ENCODE assay signal across 8 mouse cellular contexts in genomic region chr4:45514406-45514805, GRCm38 (mm10). TPM values are rescaled to one million over a fixed set of nuclear protein-coding genes. Genes with fewer than 3 reads are reported as not detected.
A peak's percentile ranks its signal among the peaks of the same experiment; 100 is the strongest.
DNase-seq lines count a peak whose midpoint lies in the region; ATAC-seq and TF ChIP-seq lines count a peak whose summit lies in the region.

No protein-coding gene starts in this region.

- no peak for DNase-seq in kidney, adult 8-10 months
- DNase-seq in midbrain, postnatal 0 days (ENCODE audit: low spot score), result no peak
- DNase-seq in cerebellum, adult 18-20 months, result no peak
- DNase-seq in cerebellum, adult 2 months, result no peak
- no peak for DNase-seq in frontal cortex, postnatal 10 days (ENCODE audit: low spot score in 2 of 2)

- H3K9ac ChIP-seq in kidney, embryonic 16.5 days (replicated peaks; ENCODE audit: low read length), result peak overlapping the region; percentile 35; the same call in 1 of the 2 replicates
- no peak overlapping the region for H3K9ac ChIP-seq in embryonic facial prominence, embryonic 15.5 days
- no peak overlapping the region for H3K9ac ChIP-seq in intestine, embryonic 15.5 days
- no peak overlapping the region for H3K9ac ChIP-seq in midbrain, postnatal 0 days (replicated peaks; ENCODE audit: low read length, poor library complexity, severe bottlenecking)

- TF ChIP-seq CTCF in midbrain, postnatal 0 days (IDR thresholded peaks at IDR 0.05), result 0 out of 2 replicates have a peak, but pooled peaks have one; percentile 1
- TF ChIP-seq CTCF in cerebellum, adult 2 months (IDR thresholded peaks at IDR 0.05; ENCODE audit: borderline replicate concordance, insufficient read depth, low read depth, low read length), result no peak

- H3K27me3 ChIP-seq in kidney, embryonic 16.5 days (ENCODE audit: insufficient read depth, low read length), result no peaks in the 10 kb centered on the region
- no peaks in the 10 kb centered on the region for H3K27me3 ChIP-seq in embryonic facial prominence, embryonic 15.5 days
- no peaks in the 10 kb centered on the region for H3K27me3 ChIP-seq in intestine, embryonic 15.5 days (replicated peaks)
- H3K27me3 ChIP-seq in midbrain, postnatal 0 days (ENCODE audit: insufficient read depth, low read length), result no peaks in the 10 kb centered on the region; the same call in 1 of the 2 replicates
- no peaks in the 10 kb centered on the region; the same call in 1 of the 2 replicates for H3K27me3 ChIP-seq in cerebellum, adult 2 months (ENCODE audit: control insufficient read depth, insufficient read depth, low read length)

- no peaks in the 10 kb centered on the region for H3K36me3 ChIP-seq in kidney, embryonic 16.5 days (ENCODE audit: insufficient read depth, low read length)
- no peaks in the 10 kb centered on the region for H3K36me3 ChIP-seq in embryonic facial prominence, embryonic 15.5 days
- H3K36me3 ChIP-seq in intestine, embryonic 15.5 days, result no peaks in the 10 kb centered on the region
- H3K36me3 ChIP-seq in midbrain, postnatal 0 days (ENCODE audit: insufficient read depth, low read length), result no peaks in the 10 kb centered on the region

- no peak for ATAC-seq in kidney, embryonic 16.5 days (ENCODE audit: low FRiP score, low TSS enrichment)
- ATAC-seq in embryonic facial prominence, embryonic 15.5 days (ENCODE audit: insufficient number of reproducible peaks, low FRiP score, low TSS enrichment, low read depth), result no peak
- ATAC-seq in intestine, embryonic 15.5 days, result no peak; the same call in 1 of the 2 replicates
- ATAC-seq in midbrain, postnatal 0 days (ENCODE audit: low FRiP score), result no peak

- no peak for TF ChIP-seq POLR2A in cerebellum, adult 2 months (IDR thresholded peaks at IDR 0.05; ENCODE audit: borderline replicate concordance, insufficient read depth, low read length)

- no peak overlapping the region for H3K4me3 ChIP-seq in kidney, embryonic 16.5 days (ENCODE audit: low read length)
- no peak overlapping the region for H3K4me3 ChIP-seq in embryonic facial prominence, embryonic 15.5 days (replicated peaks)
- H3K4me3 ChIP-seq in intestine, embryonic 15.5 days (replicated peaks), result no peak overlapping the region
- no peak overlapping the region for H3K4me3 ChIP-seq in midbrain, postnatal 0 days (ENCODE audit: low read depth, low read length)
- no peak overlapping the region for H3K4me3 ChIP-seq in cerebellum, adult 2 months (replicated peaks; ENCODE audit: insufficient read depth, low read depth, low read length)

- peak overlapping the region; percentile 81 for H3K27ac ChIP-seq in kidney, embryonic 16.5 days (ENCODE audit: low read length)
- H3K27ac ChIP-seq in embryonic facial prominence, embryonic 15.5 days (replicated peaks), result peak overlapping the region; percentile 71
- H3K27ac ChIP-seq in intestine, embryonic 15.5 days, result peak overlapping the region; percentile 61; the same call in 1 of the 2 replicates
- no peak overlapping the region for H3K27ac ChIP-seq in midbrain, postnatal 0 days (ENCODE audit: low read depth, low read length)
- H3K27ac ChIP-seq in cerebellum, adult 2 months (ENCODE audit: insufficient read depth, low read length), result no peak overlapping the region

- H3K9me3 ChIP-seq in kidney, embryonic 16.5 days (ENCODE audit: low read length), result no peaks in the 10 kb centered on the region
- H3K9me3 ChIP-seq in embryonic facial prominence, embryonic 15.5 days (replicated peaks), result no peaks in the 10 kb centered on the region
- H3K9me3 ChIP-seq in intestine, embryonic 15.5 days, result no peaks in the 10 kb centered on the region
- no peaks in the 10 kb centered on the region for H3K9me3 ChIP-seq in midbrain, postnatal 0 days (ENCODE audit: low read length)

- WGBS in kidney, embryonic 16.5 days, result 17% methylated on average over 7 of the region's 7 CpGs
- WGBS in embryonic facial prominence, embryonic 15.5 days, result 18% methylated on average over 7 of the region's 7 CpGs
- 27% methylated on average over 7 of the region's 7 CpGs for WGBS in intestine, embryonic 15.5 days
- 21% methylated on average over 7 of the region's 7 CpGs for WGBS in midbrain, postnatal 0 days
- WGBS in cerebellum, adult 2 months, result 84% methylated on average over 7 of the region's 7 CpGs

- H3K4me1 ChIP-seq in kidney, embryonic 16.5 days (ENCODE audit: insufficient read depth, low read length), result peaks cover 79% of the 10 kb centered on the region
- H3K4me1 ChIP-seq in embryonic facial prominence, embryonic 15.5 days, result peaks cover 61% of the 10 kb centered on the region
- peaks cover 39% of the 10 kb centered on the region for H3K4me1 ChIP-seq in intestine, embryonic 15.5 days (replicated peaks)
- H3K4me1 ChIP-seq in midbrain, postnatal 0 days (ENCODE audit: insufficient read depth, low read length), result peaks cover 5% of the 10 kb centered on the region; the same call in 1 of the 2 replicates
- peaks cover 8% of the 10 kb centered on the region for H3K4me1 ChIP-seq in cerebellum, adult 2 months (ENCODE audit: control insufficient read depth, insufficient read depth, low read length)

- peak overlapping the region; percentile 42; the same call in 1 of the 2 replicates for H3K4me2 ChIP-seq in kidney, embryonic 16.5 days (replicated peaks; ENCODE audit: low read depth, low read length)
- H3K4me2 ChIP-seq in embryonic facial prominence, embryonic 15.5 days (replicated peaks), result peak overlapping the region; percentile 32; the same call in 1 of the 2 replicates
- H3K4me2 ChIP-seq in intestine, embryonic 15.5 days (replicated peaks), result peak overlapping the region; percentile 45
- H3K4me2 ChIP-seq in midbrain, postnatal 0 days (ENCODE audit: low read depth, low read length, poor library complexity, severe bottlenecking), result no peak overlapping the region

RNA-seq across cellular contexts. Expression of gene Shb, which starts 17.9 kb away (rescaled TPM):
- polyA plus RNA-seq in kidney, embryonic 16.5 days (2015; fragmentation: Nextera tagmentation; extraction: Ambion mirVana), result 2.7 and 3.1 TPM in 2 replicates
- polyA plus RNA-seq in embryonic facial prominence, embryonic 15.5 days (2015; fragmentation: Nextera tagmentation; extraction: Ambion mirVana), result 9.1 and 9.9 TPM in 2 replicates
- 4.0 and 4.8 TPM in 2 replicates for polyA plus RNA-seq in intestine, embryonic 15.5 days (2015; fragmentation: Nextera tagmentation; extraction: Ambion mirVana)
- 18.1 and 21.9 TPM in 2 replicates for total RNA-seq in midbrain, postnatal 0 days (2014; rRNA removed)
- 5.2 and 5.8 TPM in 2 replicates for polyA plus RNA-seq in midbrain, postnatal 0 days (2015; fragmentation: Nextera tagmentation; extraction: Ambion mirVana)
- 7.1 and 8.3 TPM in 2 replicates for polyA plus RNA-seq in cerebellum, adult 2 months (2012; rRNA removed)

Comparison
In these comparisons a context has a peak if more than half of its experiments do, and no peak if none do; other contexts are left out.
1. H3K27ac ChIP-seq: peak in kidney, embryonic 16.5 days (single experiment), embryonic facial prominence, embryonic 15.5 days (single experiment) and intestine, embryonic 15.5 days (single experiment); none in midbrain, postnatal 0 days (single experiment) and cerebellum, adult 2 months (single experiment).